In genomic region chrX:169319945-169320667, GRCm38 (mm10) we compare ENCODE assay signal across 8 mouse cellular contexts. TPM values are rescaled to one million over a fixed set of nuclear protein-coding genes. Genes with fewer than 3 reads are reported as not detected.
DNase-seq lines count a peak whose midpoint lies in the region; ATAC-seq lines count a peak whose summit lies in the region.

Gene Hccs, minus strand, starts transcription at chrX:169320372.

- H3K27me3 ChIP-seq in intestine, embryonic 14.5 days (replicated peaks; ENCODE audit: control insufficient read depth, insufficient read depth, low read length): no peaks in the 10 kb centered on the region

- no peaks in the 10 kb centered on the region for H3K9me3 ChIP-seq in intestine, embryonic 14.5 days (ENCODE audit: control insufficient read depth, low read length)

- H3K9ac ChIP-seq in intestine, embryonic 14.5 days (ENCODE audit: low read length): peak within 1 kb of the TSS; percentile 63

- peak within 1 kb of the TSS; percentile 84 for H3K27ac ChIP-seq in intestine, embryonic 14.5 days (ENCODE audit: low read depth)

- peak within 1 kb of the TSS; percentile 52 for H3K4me3 ChIP-seq in intestine, embryonic 14.5 days (ENCODE audit: low read depth, low read length)

- peak; percentile 72 to 75 for DNase-seq in adrenal gland, adult 18-20 months (ENCODE audit: low spot score in 2 of 2)
- DNase-seq in embryo, embryonic 11 days: peak; percentile 93
- peak; percentile 93 for DNase-seq in gastrocnemius, postnatal 25 days
- DNase-seq in intestine, embryonic 14.5 days (ENCODE audit: low spot score): peak; percentile 86
- peak; percentile 84 to 88 for DNase-seq in left cerebral cortex, postnatal 14 days (ENCODE audit: low spot score in 2 of 2)
- peak; percentile 92 for DNase-seq in mesoderm, embryonic 11.5 days (ENCODE audit: low read depth, low spot score)
- peak; percentile 76 to 85 for DNase-seq in right cerebral cortex, postnatal 36 days (ENCODE audit: low spot score in 2 of 2)
- peak; percentile 88 for DNase-seq in yolk sac, embryonic 10.5 days (ENCODE audit: low spot score)

- peak; percentile 99 for ATAC-seq in intestine, embryonic 14.5 days (replicated peaks; ENCODE audit: low FRiP score, low TSS enrichment, low read depth)

- intact Hi-C loops in left cerebral cortex, postnatal 14 days (cut with DNase I): no loop called here

- H3K4me2 ChIP-seq in intestine, embryonic 14.5 days (ENCODE audit: low read length): peak within 1 kb of the TSS; percentile 56

- H3K4me1 ChIP-seq in intestine, embryonic 14.5 days (replicated peaks; ENCODE audit: control insufficient read depth, insufficient read depth, low read length): no peaks in the 10 kb centered on the region; the same call in 1 of the 2 replicates

- H3K36me3 ChIP-seq in intestine, embryonic 14.5 days (ENCODE audit: control insufficient read depth, insufficient read depth, low read length): peaks cover 8% of the 10 kb centered on the region

- 11% methylated on average over 82 of the region's 97 CpGs for WGBS in intestine, embryonic 14.5 days

RNA-seq across cellular contexts. Expression of gene Hccs, which starts in this region (rescaled TPM):
- total RNA-seq in adrenal gland, adult 18-20 months (2021): 10 to 100 TPM; 26.2 to 26.5 TPM
- total RNA-seq in gastrocnemius, postnatal 25 days (2021): 10 to 100 TPM; 26.5 to 40.6 TPM
- 31.4 and 34.5 TPM in 2 replicates for polyA plus RNA-seq in intestine, embryonic 14.5 days (2014; fragmentation: Nextera tagmentation; extraction: Ambion mirVana)
- 10 to 100 TPM; 30.4 to 34.6 TPM for total RNA-seq in left cerebral cortex, postnatal 14 days (2021)

Comparison
In these comparisons a context has a peak if more than half of its experiments do, and no peak if none do; other contexts are left out.
1. Peak in every context shown above with its lines: DNase-seq, ATAC-seq, H3K4me3 ChIP-seq and H3K27ac ChIP-seq.